Mouse (Mus musculus) kidney, adult 2 months (tissue): ENCODE measurements at regions not wholly inside any gene's neighbourhood (a gene's known extent, or its start where the extent isn't known, plus 50 kb on each side); places are given as distances from the start of the nearest gene placed in this dataset.

Experiments used
- DNase-seq: peaks from one replicate; pipeline ENCODE4 v3.0.0; 2021
- H3K27ac ChIP-seq: fragments of 200-500 bp; 2 replicates; pipeline ENCODE4 v1.5.1; 2012; ENCODE audit warnings: low read depth, low read length, control low read depth, inconsistent platforms; ENCODE audit not compliant: insufficient read depth
- H3K27me3 ChIP-seq: fragments of 200-500 bp; replicated peaks from 2 replicates; pipeline ENCODE4 v1.6.1; 2012; ENCODE audit warnings: mild to moderate bottlenecking, moderate library complexity, low read length, inconsistent platforms; ENCODE audit not compliant: control insufficient read depth, insufficient read depth
- H3K36me3 ChIP-seq: fragments of 200-500 bp; 2 replicates; pipeline ENCODE4 v1.6.1; 2012; ENCODE audit warnings: mild to moderate bottlenecking, moderate library complexity, low read length, inconsistent platforms; ENCODE audit not compliant: control insufficient read depth, insufficient read depth
- H3K4me1 ChIP-seq: fragments of 200-500 bp; 2 replicates; pipeline ENCODE4 v1.6.1; 2011; ENCODE audit warnings: low read length; ENCODE audit not compliant: control insufficient read depth, insufficient read depth
- H3K4me3 ChIP-seq: fragments of 200-500 bp; 2 replicates; pipeline ENCODE4 v1.5.1; 2011; ENCODE audit warnings: mild to moderate bottlenecking, low read depth, low read length, control low read depth; ENCODE audit not compliant: insufficient read depth
- CTCF ChIP-seq: fragments of 200-500 bp; conservative IDR thresholded peaks from 2 replicates; pipeline ENCODE4 v1.5.1; 2011; ENCODE audit warnings: low read depth, mild to moderate bottlenecking, control low read depth, low read length, moderate library complexity, mixed read lengths; ENCODE audit not compliant: insufficient read depth, insufficient read length
- POLR2A ChIP-seq: fragments of 200-500 bp; IDR thresholded peaks from one replicate; pipeline ENCODE4 v1.6.1; 2011; ENCODE audit warnings: low read depth, low read length, control low read depth
- WGBS: fragments of 180-500 bp; shearing (Covaris S2); methylation state at CpG from one replicate; pipeline ENCODE4 v1.1.7; 2018; 5-methylcytosine and 5-hydroxymethylcytosine counted together

DNA sequence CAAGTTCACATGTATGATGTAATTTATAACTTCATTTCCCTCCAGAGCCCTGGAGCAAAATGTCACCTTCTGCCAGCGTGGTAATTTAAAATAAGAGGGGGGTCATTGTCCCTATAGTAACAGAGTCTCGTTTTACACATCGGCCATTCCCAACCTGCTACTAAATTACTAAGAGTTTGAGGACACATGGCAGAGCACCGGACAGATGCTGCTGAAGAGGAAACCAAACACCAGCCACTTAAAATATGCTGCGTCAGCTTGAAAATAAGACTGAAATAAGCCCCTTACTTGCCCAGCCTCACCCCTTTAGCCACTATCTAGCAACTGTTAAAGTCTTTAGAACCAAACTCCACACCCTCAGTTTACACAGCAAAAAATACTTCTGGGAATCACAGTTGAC is 518.1 kb upstream of the Atp11b start:
- Histone ChIP-seq H3K27me3 (no peaks in the 10 kb centered on the region), H3K4me1 (no peaks in the 10 kb centered on the region), H3K4me3 (no peak overlapping the region), H3K36me3 (no peaks in the 10 kb centered on the region), H3K27ac (no peak overlapping the region)
- DNase-seq, result no peak
- 19% methylated on average over 5 of the region's 5 CpGs for WGBS
- no peak for TF ChIP-seq POLR2A
- no peak for TF ChIP-seq CTCF

DNA sequence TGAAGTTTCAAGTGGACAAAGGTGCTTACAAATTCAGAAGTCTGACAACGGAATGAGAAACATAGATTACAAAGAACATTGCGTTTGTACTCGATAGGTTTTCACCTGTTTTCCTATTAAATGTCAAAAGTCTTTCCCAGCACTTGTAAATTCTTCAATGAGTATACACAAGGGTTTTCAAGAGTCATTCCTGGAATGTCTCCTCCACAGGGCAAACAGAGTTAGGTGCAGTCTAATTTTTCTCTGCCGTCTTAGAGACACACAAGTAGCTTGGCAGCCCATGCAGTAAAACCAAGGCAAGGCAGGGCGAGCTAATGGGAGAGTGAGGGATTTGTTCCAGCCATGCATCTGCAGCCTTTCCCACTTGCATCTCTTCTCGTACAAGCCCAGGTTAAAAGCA is 516.6 kb upstream of the Atp11b start:
- WGBS, result 82% methylated on average over 6 of the region's 6 CpGs
- no peaks in the 10 kb centered on the region for H3K27me3 ChIP-seq
- H3K4me1 ChIP-seq, result no peaks in the 10 kb centered on the region
- H3K4me3 ChIP-seq, result no peak overlapping the region
- no peaks in the 10 kb centered on the region for H3K36me3 ChIP-seq
- H3K27ac ChIP-seq, result no peak overlapping the region
- DNase-seq, result no peak
- TF ChIP-seq POLR2A (no peak), CTCF (no peak)

DNA sequence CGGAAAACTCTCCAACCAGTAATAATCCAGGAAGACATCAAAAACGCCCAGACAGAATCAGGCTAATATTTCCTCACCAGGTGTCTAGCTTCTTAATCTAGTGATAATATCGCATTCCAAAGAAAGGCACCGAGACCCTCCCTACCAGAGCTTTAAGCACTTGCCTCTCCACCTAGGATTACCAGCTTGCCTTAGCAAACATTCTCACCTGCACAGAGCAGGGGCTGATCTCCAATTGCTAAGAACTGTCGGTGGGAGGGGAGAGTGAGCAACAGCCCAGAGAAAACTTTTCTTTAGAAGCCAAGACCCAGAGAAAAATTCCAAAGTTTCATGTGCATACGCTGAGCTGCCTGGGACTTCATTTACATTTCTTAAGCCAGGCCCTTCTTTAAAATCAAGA is 511.6 kb upstream of the Atp11b start:
- 47% methylated on average over 6 of the region's 6 CpGs for WGBS
- no peaks in the 10 kb centered on the region for H3K36me3 ChIP-seq
- TF ChIP-seq CTCF (no peak), POLR2A (no peak)

DNA sequence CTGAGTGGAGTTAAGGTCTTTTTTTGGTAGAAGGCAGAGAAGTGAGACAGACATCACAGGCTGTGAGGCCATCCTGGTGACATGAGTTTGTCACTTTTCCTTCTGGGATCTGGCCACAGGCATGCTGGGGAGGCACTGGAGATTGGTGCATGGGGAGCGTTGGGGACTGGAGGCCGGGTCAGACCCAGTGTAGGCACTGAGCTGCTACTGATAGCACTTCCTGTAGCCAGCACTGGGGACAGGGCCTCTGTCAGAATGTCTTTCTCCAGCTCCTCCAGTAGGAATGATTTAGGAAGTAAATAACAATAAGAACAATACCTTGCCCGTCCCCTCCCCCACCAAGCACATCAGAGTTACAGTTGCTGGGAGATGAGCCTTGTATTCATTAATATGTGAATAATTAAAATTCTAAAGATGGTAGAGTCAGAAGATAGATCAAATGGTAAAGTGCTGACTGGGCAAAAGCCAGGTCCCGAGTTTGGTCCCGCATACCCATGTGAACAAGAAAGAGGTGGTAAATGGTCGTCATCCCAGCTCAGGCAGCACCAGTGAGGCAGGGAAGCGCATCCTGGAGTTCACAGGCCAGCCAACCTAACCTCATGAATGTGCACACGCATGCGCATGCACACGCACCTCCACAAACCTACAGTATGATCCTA is 510.9 kb upstream of the Atp11b start:
- no peak for DNase-seq
- Histone ChIP-seq H3K4me3 (no peak overlapping the region), H3K4me1 (no peaks in the 10 kb centered on the region), H3K27ac (no peak overlapping the region), H3K27me3 (no peaks in the 10 kb centered on the region), H3K36me3 (no peaks in the 10 kb centered on the region)
- WGBS, result 76% methylated on average over 10 of the region's 10 CpGs
- TF ChIP-seq CTCF (no peak), POLR2A (no peak)

More for the DNA sequence above, 511.6 kb upstream of the Atp11b start:
- no peak for DNase-seq
- Histone ChIP-seq H3K4me3 (no peak overlapping the region), H3K27me3 (no peaks in the 10 kb centered on the region), H3K27ac (no peak overlapping the region), H3K4me1 (no peaks in the 10 kb centered on the region)

DNA sequence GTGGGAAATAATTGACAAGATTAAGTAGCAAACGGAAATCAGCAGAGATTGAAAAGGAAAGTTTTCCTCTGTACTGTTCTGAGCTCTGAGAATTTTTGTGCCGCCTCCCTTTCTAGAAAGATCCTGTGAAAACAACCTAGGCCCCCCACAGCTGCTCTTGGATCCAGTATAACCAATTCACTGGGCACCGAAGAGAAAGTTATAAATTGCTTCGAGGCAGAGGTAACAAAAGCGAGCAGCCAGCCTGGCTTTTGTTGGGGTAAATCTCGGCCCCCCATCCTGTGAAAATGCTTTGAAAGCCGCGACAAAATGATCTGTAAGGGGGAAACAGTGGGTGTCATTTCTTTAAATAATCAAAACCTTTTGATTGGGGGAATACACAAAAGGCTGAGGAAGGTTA is 508.9 kb upstream of the Atp11b start:
- Histone ChIP-seq H3K4me1 (no peaks in the 10 kb centered on the region), H3K27ac (no peak overlapping the region), H3K27me3 (no peaks in the 10 kb centered on the region), H3K4me3 (no peak overlapping the region), H3K36me3 (no peaks in the 10 kb centered on the region)
- no peak for DNase-seq
- TF ChIP-seq CTCF (no peak), POLR2A (no peak)
- 38% methylated on average over 8 of the region's 8 CpGs for WGBS

DNA sequence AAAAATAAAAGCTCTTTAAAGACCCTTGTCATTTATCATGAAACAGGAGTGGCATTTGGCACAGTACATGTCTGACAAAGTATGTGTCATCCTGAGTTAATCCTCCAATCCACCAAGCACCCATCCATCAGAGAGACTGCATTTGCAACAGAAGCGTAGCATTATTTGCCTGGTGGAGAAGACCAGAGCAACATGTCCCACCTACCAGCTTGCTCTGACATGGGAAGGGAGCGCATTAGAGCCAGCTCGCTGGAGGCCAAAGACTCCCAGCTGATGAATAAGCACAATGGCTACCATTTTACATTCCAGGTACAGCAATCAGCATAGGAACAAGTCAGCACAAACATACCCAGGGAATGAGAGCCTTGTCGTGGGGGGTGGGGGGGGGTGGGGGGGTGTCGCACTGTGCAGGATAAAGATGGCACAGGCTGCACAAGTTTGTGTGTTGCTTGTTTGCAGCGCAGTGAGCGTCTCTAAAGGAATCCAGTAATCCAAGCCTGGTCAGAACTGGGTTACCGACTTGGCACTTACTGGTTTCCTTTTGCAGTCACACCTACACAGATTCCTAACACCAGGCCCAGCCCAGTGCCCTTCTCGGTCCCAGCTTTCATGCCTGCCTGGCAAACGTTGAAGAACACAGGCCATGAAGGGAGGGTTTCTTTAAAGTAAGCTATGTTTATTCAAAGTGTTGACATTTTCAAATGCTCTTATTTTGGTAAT is 507.8 kb upstream of the Atp11b start:
- Histone ChIP-seq H3K36me3 (no peaks in the 10 kb centered on the region), H3K27ac (no peak overlapping the region), H3K27me3 (no peaks in the 10 kb centered on the region), H3K4me1 (no peaks in the 10 kb centered on the region), H3K4me3 (no peak overlapping the region)
- TF ChIP-seq CTCF, result no peak
- no peak for TF ChIP-seq POLR2A
- WGBS, result 75% methylated on average over 10 of the region's 10 CpGs
- no peak for DNase-seq

DNA sequence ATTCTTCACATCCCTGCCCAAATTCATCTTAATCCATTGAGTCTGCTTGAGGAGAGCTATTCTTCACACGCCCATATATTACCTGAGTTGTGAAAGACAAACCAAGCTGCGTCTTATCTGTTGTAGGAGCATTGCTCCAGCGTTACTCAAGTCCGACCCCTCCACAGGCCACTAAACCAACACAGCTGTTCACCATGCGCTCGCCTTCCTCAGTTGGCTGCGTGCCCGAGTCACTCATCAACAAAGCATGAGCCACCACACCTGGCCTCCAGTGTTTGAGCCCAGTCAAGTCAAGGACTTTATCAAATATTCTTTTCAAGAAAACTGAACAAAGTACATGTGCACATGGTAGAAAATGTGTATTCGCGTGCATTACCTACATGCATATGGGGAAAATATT is 504.7 kb upstream of the Atp11b start:
- Histone ChIP-seq H3K27ac (no peak overlapping the region), H3K4me3 (no peak overlapping the region), H3K36me3 (no peaks in the 10 kb centered on the region), H3K4me1 (no peaks in the 10 kb centered on the region), H3K27me3 (no peaks in the 10 kb centered on the region)
- no peak for DNase-seq
- 50% methylated on average over 10 of the region's 10 CpGs for WGBS
- TF ChIP-seq CTCF (no peak), POLR2A (no peak)
